Mouse (Mus musculus): ENCODE data around the gene Mapk1ip1l. TPM values are rescaled to one million over a fixed set of nuclear protein-coding genes. Genes with fewer than 3 reads are reported as not detected.
"Not testable (repeated sequence)": the region's sequence is repeated elsewhere in the genome, so short reads cannot be mapped to it uniquely, and the experiment has no call there.

Mapk1ip1l gene
- total RNA-seq, 2 experiments from 2014 or later = 72.3 to 73.8 TPM

DNA sequence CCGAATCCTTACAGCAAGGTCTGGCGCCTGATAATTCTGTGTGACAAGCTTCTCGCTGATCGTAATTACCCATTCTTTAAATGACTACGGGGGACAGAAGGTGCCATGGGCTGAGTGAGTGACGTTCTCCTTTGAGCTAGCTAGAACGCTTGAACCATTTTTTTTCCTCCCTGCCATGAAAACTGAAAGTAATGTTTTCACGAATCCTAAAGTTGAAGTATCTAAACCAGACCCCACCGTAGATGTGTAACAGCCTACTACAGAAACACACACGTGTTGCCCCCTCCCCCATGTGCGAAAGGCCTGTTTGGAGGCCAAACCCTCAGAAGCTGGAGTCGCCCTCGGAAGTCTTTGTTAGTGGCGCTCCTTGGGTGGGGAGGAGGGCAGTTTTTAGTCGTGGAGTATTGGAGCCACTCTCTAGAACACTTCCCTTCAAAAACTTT lies 774 bp downstream of the Mapk1ip1l start:
- intact Hi-C loops (cut with DNase I) = no loop called here
- DNase-seq (ENCODE audit: extremely low spot score in 1 of 2, low spot score in 2 of 2) = peak in 1 of 2 experiments; percentile 62

DNA sequence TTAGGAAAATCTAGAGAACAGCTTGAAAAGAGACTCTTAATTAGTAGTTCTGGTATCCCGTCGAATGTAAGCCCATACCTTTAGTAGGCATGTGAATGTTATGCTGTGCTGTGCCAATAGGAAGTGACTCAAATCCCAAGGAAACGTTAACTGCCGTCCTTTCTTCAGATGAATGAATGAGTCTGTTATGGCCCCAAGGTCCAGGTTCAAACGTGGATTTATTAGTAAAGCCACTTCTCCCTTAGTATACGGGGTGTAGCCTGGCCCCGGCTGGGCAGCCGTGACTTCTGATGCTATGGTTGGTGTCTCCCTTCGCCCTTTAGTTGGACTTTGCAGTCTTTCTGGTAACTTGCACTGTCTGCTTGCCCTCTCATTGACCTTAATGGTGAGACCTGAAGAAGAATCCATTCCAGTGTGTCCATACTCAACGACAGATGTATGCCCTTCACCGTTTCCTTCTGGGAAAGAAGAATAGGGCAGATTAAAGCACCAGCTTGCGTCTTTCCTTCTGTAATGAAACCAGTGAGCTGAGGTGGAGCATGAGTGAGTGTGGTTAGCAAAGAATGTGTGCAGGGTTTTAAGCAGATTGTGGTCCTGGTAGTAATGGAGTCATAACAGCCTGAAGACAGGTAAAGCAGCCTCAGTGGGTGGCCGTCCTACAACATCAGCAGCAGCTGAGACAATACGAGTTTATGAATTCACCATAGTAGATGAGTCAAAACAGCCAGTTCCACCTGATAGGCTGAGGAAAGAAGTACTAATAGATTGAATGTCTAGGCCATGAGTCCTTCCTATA lies 5.0 kb downstream of the Mapk1ip1l start:
- intact Hi-C loops (cut with DNase I) = no loop called here
- DNase-seq (ENCODE audit: extremely low spot score in 1 of 2, low spot score in 2 of 2) = no peak

DNA sequence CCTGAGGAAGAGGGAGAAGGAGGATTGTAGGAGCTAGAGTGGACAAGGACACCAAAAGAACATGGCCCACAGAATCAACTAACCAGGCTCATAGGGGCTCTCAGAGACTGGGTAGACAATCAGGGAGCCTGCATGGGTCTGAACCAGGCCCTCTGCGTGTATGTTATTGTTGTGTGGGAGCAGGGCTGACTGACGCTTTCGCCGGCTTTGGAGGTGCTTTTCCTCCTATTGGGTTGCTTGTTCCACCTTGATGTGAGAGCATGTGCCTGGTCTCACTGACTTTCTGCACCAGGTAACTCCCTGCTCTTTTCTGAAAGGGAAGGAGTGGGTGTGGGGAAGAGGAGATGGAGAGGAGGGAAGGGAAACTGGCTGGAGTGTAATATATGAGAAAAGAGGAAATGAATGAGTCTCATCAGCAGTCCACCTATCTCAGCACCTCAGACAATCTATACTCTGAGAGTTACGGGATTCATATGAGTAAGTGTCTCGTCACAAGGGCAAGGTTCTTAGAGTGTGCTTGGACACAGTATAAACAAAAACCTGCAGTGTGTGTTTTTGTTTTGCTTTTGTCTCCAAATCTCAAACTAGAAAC lies 6.8 kb downstream of the Mapk1ip1l start:
- intact Hi-C loops (cut with DNase I) = no loop called here
- no peak for DNase-seq (ENCODE audit: extremely low spot score in 1 of 2, low spot score in 2 of 2)

DNA sequence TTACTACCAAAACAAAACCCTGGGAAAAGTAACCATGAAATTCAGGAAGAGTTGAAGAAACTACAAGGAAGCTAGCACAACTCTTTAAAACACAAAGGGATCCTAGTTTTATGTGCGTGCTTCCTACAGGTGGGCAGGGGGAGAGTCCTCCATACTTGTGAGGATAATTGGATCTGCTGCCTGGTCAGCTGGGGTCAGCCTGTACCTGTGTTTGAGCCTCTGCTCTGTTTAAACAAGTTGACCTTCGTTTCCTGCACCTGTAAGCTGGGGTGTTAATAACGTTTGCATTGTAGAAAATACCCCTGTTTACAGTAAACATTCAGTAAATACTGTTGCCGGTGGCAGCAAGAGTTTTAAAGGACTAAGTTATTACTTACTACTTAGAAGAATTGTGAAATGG lies 7.9 kb downstream of the Mapk1ip1l start:
- intact Hi-C loops (cut with DNase I) = no loop called here
- no peak for DNase-seq (ENCODE audit: extremely low spot score in 1 of 2, low spot score in 2 of 2)

DNA sequence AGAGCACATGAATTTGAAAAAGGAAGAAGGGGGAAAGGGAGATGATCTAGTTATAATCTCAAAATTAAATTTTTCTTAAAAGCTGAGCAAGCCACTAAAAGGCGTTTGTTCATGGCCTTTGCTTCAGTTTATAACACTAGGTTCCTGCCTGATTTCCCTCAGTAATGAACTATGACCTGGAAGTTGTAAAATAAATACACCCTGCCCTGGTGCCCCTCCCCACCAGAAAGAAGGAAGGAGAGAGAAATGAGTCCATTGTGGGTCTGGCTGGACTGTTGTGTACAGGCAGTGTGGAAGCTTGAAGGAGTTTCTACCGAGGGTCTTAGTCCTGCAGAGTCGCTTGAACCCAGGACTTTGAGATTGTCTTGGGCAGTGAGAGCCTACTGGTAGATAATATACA lies 9.6 kb downstream of the Mapk1ip1l start:
- intact Hi-C loops (cut with DNase I) = no loop called here
- no peak for DNase-seq (ENCODE audit: extremely low spot score in 1 of 2, low spot score in 2 of 2)

DNA sequence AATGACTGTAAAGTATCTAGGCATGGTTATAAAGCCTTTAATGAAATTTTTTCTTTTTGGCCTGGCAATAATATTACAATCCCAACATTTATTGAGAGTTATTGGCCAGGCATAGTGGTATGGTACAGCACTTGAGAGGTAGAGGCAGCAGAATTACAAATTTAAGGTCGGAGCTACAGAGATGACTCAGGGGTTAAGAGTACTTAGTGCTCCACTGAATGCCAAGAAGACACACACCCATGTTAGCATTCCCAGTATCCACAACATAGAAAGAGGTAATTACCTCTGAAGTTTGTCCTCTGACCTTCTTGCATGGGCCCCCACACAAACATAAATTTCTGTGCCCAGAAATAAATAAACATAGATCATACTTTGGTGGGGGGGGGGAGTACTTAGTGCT lies 11.0 kb downstream of the Mapk1ip1l start:
- no peak for DNase-seq (ENCODE audit: extremely low spot score in 1 of 2, low spot score in 2 of 2)
- intact Hi-C loops (cut with DNase I) = no loop called here

DNA sequence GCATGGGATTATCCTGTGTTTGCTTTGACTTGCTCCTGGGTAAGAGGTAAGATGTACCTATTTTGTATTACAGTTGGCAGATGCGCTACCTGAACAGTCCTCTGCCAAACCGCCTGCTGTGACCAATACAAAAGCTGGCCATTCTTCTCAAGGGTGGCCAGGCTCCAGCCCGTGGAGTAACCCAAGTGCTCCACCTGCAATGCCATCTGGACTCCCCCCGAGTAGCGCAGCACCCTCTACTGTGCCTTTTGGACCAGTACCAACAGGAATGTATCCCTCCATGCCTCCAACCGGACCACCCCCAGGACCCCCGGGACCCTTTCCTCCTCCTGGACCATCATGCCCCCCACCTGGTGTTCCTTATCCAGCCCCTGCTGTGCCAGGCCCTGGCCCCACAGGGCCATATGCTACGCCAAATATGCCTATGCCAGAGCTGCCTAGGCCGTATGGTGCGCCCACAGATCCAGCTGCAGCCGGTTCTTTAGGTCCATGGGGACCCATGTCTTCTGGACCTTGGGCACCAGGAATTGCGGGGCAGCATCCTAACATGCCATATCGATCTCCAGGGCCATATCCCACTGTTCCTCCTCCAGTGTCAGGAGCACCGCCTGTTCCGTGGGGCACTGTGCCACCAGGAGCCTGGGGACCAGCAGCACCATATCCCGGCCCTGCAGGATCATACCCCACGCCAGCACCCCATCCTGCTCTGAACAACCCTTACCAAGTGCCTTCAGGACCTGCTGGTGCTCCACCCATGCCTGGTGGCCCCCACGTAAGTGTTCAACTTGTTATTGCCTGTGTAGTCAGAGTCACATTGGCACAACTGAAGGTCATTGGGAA lies 12.5 kb downstream of the Mapk1ip1l start:
- intact Hi-C loops (cut with DNase I) = no loop called here
- DNase-seq (ENCODE audit: extremely low spot score in 1 of 2, low spot score in 2 of 2) = no peak

DNA sequence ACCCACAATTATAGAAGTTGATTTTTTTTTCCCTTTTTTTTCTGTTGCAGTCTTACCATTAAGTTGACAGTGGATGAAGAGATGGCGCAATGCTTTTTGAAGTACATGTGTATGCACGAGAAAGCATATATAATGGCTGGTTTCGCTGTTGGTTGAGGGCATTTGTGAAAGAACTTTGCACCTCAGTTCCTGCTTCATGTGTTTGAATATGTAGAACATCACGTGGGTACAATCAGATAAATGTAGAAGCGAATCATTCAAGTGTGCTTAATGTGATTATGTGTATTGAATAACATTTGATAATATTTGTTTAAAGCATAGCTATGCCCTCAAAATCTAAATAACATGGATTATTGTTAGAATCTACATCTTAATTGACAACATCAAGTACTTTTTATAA lies 21.3 kb downstream of the Mapk1ip1l start:
- intact Hi-C loops (cut with DNase I) = no loop called here
- DNase-seq (ENCODE audit: extremely low spot score in 1 of 2, low spot score in 2 of 2) = no peak

DNA sequence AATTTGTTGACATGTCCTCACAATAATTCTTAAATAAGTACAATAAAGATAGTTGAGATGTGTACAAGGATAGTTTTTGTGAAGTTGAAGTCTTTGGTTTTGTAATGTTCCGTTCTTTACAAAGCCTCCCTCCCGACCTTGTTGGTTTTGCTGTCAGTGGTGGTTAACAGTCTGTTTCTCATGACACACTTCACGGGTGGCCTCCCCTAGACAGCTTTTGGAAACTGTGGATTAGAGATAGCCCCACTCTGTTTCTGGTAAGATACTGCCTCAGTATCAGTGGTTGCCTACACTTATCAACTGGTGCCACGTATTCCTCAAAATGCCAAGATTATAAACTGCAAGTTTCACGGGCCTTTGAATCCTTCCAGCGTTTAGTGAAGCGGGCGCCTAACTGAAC lies 23.5 kb downstream of the Mapk1ip1l start:
- DNase-seq (ENCODE audit: extremely low spot score in 1 of 2, low spot score in 2 of 2); intact Hi-C loops (cut with DNase I): not testable (repeated sequence)

DNA sequence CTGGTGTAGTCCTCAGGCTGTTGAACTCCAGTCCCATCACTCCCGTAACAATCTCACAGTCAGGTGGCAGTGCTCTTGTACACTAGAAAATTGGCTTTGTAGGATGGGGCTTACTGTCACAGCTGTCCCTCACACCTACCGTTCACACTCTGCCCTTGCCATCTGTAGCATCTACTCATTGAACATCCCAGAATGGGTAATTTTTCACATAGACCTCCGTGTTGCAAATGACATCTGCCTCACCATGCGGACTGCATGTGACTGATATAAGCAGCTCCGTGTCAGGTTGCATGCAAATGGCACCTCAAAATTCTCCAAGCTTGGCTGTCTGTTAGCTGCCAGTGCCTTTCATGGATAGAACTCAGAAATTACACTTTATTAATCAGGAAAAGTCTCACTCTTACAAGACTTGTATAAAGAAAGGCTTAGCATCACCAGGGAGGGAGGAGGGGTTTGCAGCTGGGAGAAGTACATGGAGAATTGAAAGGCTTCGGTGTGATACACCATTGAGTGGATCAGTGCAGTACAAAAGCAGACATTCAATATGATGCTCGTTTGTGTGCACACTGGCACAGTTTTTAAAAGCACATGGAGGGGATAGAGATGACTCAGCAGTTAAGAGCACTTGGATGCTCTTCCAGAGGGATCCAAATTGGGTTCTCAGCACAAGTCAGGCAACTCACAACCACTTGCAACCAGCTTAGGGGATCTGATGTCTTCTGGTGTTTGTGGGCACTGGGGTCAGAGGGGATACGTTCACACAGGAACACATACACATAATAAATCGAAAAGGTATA lies 28.1 kb downstream of the Mapk1ip1l start:
- DNase-seq (ENCODE audit: extremely low spot score in 1 of 2, low spot score in 2 of 2) = no peak
- intact Hi-C loops (cut with DNase I) = no loop called here

DNA sequence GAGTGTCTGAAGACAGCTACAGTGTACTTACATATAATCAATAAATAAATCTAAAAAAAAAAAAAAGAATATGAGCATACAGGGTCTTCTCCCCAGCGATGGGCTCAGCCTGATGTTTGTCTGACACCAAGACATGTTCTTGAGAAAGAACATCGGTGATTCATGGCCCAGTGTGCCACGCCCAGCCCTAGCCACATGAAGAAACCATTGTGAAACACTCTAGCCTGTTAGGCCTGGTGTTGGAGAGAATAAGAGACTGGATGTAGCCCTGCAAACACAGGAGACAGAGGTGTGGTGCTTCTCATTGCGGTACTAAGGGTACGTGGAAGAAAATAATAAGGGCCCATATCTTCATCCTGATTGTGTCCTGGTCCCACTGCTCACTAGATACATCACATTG lies 29.3 kb downstream of the Mapk1ip1l start:
- intact Hi-C loops (cut with DNase I) = no loop called here
- DNase-seq (ENCODE audit: extremely low spot score in 1 of 2, low spot score in 2 of 2) = no peak

DNA sequence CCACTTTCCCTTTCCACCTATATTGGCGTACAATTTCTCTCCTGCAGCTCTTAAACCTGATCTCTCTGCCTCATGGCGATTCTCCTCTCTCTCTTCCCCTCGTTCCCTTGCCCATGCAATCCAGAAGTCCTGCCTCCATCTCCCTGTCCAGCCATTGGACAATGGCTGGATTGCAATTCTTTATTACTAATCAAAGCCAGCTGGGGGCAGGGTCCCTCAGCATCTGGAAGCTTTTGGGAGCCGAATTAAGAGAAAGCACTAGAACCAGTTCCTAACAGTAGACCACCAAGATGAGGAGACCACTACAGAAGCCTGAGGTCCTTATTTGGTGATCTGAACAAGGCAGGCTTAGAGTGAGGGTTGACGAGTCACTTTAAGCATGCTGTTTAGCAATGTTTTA lies 33.9 kb downstream of the Mapk1ip1l start:
- DNase-seq (ENCODE audit: extremely low spot score in 1 of 2, low spot score in 2 of 2) = no peak
- intact Hi-C loops (cut with DNase I) = loop anchor here (10.0 kb wide), 1 partner anchor 203 kb away; no protein-coding TSS in a partner anchor

DNA sequence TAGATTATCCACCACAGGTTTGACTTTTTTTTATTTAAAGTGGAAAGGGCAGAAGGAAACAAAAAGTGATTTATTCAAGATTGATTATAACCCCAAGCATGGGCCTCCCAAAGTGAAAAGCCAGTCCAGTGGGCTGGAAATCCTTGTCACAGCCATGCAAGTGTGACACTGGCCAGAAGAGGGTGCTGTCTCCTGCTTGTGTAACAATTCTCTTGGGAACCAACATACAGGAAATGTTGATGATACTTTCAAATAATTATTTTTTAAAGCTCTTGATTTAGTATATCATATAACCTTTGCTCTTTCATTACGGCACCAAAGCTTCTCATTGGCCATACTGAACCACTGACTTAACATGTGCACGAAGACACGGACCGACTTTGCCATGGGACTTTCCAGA lies 36.8 kb downstream of the Mapk1ip1l start:
- peak; percentile 53 to 66 for DNase-seq (ENCODE audit: extremely low spot score in 1 of 2, low spot score in 2 of 2)
- intact Hi-C loops (cut with DNase I) = loop anchor here (2.0 to 10.0 kb wide), 2 partner anchors 60 to 200 kb away; no protein-coding TSS in a partner anchor

DNA sequence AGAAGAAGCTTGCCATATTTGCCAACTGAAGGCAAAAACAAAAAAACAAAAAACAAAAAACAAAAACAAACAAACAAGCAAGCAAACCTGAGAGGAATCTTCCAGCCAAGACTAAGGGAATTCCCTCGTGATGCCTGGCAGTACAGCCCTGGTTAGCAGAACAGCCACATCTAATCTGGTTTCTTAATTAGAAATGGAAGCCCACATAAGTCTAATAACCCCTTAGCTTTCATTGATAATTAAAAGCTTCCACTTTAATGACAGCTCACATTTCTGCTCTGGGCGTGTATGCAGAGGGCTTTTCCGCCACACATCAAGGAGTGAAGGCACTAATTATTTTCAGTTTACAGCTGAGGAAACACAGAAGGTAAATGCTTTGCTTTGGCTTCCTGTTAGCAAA lies 37.2 kb downstream of the Mapk1ip1l start:
- no peak for DNase-seq (ENCODE audit: extremely low spot score in 1 of 2, low spot score in 2 of 2)
- intact Hi-C loops (cut with DNase I) = loop anchor here (2.0 to 10.0 kb wide), 2 partner anchors 60 to 200 kb away; no protein-coding TSS in a partner anchor

DNA sequence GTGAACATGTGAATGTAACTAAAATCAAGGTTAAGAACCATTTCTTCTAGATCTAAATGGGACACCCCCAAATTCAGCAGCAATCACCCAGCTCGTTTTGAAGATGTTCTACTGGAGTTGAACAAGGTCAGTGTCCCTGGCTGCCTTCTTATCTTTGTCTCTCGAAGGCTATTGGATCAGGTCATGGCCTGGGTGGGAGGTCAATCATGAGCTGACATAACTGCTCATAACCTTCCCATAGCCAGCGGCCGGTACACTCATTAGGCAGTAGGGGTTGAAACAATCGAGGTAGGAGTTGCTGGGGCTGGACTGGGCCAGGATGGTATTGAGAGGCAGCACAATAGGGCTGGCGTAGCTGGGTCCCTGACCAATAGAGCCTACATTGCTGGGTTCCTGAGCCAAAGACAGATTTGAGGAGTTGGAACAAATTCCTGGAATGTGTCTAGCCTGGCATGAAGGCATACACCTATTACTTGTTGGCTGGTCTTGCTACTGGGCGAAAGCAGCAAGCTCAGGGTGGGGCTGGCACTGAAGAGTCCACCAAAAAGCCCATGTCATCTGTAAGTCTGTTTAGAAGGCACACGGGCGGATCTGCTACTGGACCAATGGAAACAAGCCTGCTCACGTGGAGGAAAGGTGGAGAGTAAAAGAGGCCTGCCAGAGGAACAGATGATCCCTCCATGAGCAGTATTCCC lies 42.3 kb downstream of the Mapk1ip1l start:
- intact Hi-C loops (cut with DNase I) = no loop called here
- DNase-seq (ENCODE audit: extremely low spot score in 1 of 2, low spot score in 2 of 2) = no peak

DNA sequence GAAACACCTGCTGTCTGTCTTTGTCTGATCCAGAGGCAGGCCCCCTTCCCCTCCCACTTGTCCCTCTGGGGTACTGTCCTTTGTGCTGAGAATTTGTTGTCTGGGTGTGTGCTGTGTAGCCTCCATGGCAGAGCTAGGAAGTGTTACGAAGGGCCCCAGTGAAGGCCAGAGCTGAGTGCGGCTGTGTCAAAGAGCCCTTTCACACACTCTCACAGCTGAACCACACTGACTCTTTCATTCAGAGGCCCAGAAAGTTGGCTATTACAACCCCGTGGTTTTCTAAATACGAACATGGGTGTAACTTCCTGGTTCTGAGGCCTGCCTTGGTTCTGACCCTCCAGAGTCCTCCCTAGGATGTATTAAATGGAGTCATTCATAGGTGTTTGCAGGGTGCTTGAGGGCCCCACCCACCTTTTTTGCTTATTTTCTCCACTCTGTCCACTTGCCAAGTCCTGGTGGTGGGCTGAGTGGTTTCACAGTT lies 43.8 kb downstream of the Mapk1ip1l start:
- peak in 1 of 2 experiments; percentile 25 for DNase-seq (ENCODE audit: extremely low spot score in 1 of 2, low spot score in 2 of 2)
- intact Hi-C loops (cut with DNase I) = no loop called here

DNA sequence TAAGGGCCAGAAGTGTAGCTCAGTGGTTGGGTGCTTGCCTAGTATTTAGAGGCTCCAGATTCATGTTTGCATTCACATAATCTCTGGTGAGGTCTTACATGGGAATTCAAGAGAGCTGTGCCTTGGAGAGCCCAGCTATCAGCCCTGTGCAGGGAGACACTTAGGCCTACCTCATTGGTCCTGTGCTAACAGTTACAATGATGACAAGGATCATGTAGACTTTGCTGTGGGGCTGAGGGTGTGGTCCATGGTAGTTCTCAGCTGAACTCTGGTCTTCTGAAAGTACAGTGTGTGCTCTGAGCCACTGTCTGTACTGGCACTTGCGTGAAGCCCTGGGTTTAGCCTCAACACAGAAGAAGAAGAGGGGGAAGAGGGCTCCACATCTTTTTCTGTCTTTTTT lies 48.6 kb downstream of the Mapk1ip1l start:
- intact Hi-C loops (cut with DNase I) = no loop called here
- no peak for DNase-seq (ENCODE audit: extremely low spot score in 1 of 2, low spot score in 2 of 2)

DNA sequence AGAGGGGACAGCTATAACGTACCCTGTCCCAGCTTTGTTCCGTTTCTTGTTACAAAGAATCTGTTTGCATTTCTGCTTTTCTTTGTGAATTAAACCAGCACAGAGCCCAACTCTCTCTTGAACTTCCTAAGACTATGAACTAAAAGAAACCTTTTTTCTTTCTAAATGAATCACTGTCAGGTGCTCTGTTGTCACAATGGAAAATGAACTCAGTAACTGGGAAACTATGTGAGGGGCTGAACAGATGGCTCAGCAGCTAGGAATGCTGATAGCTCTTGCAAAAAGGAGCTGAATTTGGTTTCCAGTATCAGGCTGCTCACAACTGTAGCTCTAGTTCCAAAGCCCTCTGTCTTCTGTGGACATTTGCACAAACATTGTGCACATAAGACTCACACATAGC lies 52.9 kb downstream of the Mapk1ip1l start:
- intact Hi-C loops (cut with DNase I) = no loop called here
- no peak for DNase-seq (ENCODE audit: extremely low spot score in 1 of 2, low spot score in 2 of 2)
